Mouse (Mus musculus): ENCODE results near the gene Mvb12b. TPM values are rescaled to one million over a fixed set of nuclear protein-coding genes. Genes with fewer than 3 reads are reported as not detected.

Mvb12b gene
- polyA plus RNA-seq, 1 experiment from 2014 or later = 19.0 TPM

- peak overlapping the region; percentile 33; the same call in 1 of the 2 replicates for H3K27ac ChIP-seq (replicated peaks)
- no peak for DNase-seq (ENCODE audit: low spot score)
- H3K36me3 ChIP-seq = no peaks in the 10 kb centered on the region
- H3K27me3 ChIP-seq (ENCODE audit: low read depth, poor library complexity, severe bottlenecking) = peaks cover 79% of the 10 kb centered on the region
- 41% methylated on average over 5 of the region's 5 CpGs for WGBS
- H3K9me3 ChIP-seq (replicated peaks) = no peaks in the 10 kb centered on the region
- no peak overlapping the region for H3K4me3 ChIP-seq
- H3K4me1 ChIP-seq = peaks cover 66% of the 10 kb centered on the region
Measured at GRCm38 (mm10) chr2:33703286-33703685, 184.5 kb downstream of the Mvb12b start.

- Histone ChIP-seq H3K4me3 (no peak overlapping the region), H3K36me3 (no peaks in the 10 kb centered on the region), H3K9me3 (replicated peaks) (no peaks in the 10 kb centered on the region), H3K4me1 (peaks cover 61% of the 10 kb centered on the region), H3K27ac (replicated peaks) (peak overlapping the region; percentile 33), H3K27me3 (ENCODE audit: low read depth, poor library complexity, severe bottlenecking) (peaks cover 73% of the 10 kb centered on the region)
- 64% methylated on average over 5 of the region's 5 CpGs for WGBS
- DNase-seq (ENCODE audit: low spot score) = no peak
Measured at GRCm38 (mm10) chr2:33702705-33703104, 185.0 kb downstream of the Mvb12b start.

GRCm38 (mm10) chr2:33701446-33701815 lies 186.3 kb downstream of the Mvb12b start:
- H3K27me3 ChIP-seq (ENCODE audit: low read depth, poor library complexity, severe bottlenecking) = peaks cover 62% of the 10 kb centered on the region
- H3K27ac ChIP-seq (replicated peaks) = peak overlapping the region; percentile 30; the same call in 1 of the 2 replicates
- 77% methylated on average over 7 of the region's 7 CpGs for WGBS
- H3K4me3 ChIP-seq = no peak overlapping the region
- H3K4me1 ChIP-seq = peaks cover 48% of the 10 kb centered on the region
- H3K9me3 ChIP-seq (replicated peaks) = peaks cover 9% of the 10 kb centered on the region
- no peak for DNase-seq (ENCODE audit: low spot score)
- H3K36me3 ChIP-seq = no peaks in the 10 kb centered on the region

GRCm38 (mm10) chr2:33700581-33701445 lies 186.9 kb downstream of the Mvb12b start:
- peaks cover 56% of the 10 kb centered on the region for H3K27me3 ChIP-seq (ENCODE audit: low read depth, poor library complexity, severe bottlenecking)
- no peak for DNase-seq (ENCODE audit: low spot score)
- no peak overlapping the region for H3K4me3 ChIP-seq
- H3K27ac ChIP-seq (replicated peaks) = 0 out of 2 replicates have a peak overlapping the region, but pooled peaks have one; percentile 14
- WGBS = 52% methylated on average over 15 of the region's 15 CpGs
- no peaks in the 10 kb centered on the region for H3K36me3 ChIP-seq
- H3K9me3 ChIP-seq (replicated peaks) = peaks cover 9% of the 10 kb centered on the region
- peaks cover 42% of the 10 kb centered on the region for H3K4me1 ChIP-seq

GRCm38 (mm10) chr2:33698898-33699297 lies 188.8 kb downstream of the Mvb12b start:
- Histone ChIP-seq H3K4me1 (peaks cover 37% of the 10 kb centered on the region), H3K27me3 (ENCODE audit: low read depth, poor library complexity, severe bottlenecking) (peaks cover 37% of the 10 kb centered on the region), H3K36me3 (no peaks in the 10 kb centered on the region), H3K27ac (replicated peaks) (no peak overlapping the region), H3K9me3 (replicated peaks) (peaks cover 9% of the 10 kb centered on the region), H3K4me3 (no peak overlapping the region)
- DNase-seq (ENCODE audit: low spot score) = no peak
- 64% methylated on average over 3 of the region's 3 CpGs for WGBS

- no peak overlapping the region for H3K27ac ChIP-seq (replicated peaks)
- H3K36me3 ChIP-seq = no peaks in the 10 kb centered on the region
- H3K9me3 ChIP-seq (replicated peaks) = peaks cover 9% of the 10 kb centered on the region
- peaks cover 20% of the 10 kb centered on the region for H3K27me3 ChIP-seq (ENCODE audit: low read depth, poor library complexity, severe bottlenecking)
- DNase-seq (ENCODE audit: low spot score) = no peak
- H3K4me3 ChIP-seq = no peak overlapping the region
- WGBS = 63% methylated on average over 3 of the region's 3 CpGs
- peaks cover 13% of the 10 kb centered on the region for H3K4me1 ChIP-seq
Measured at GRCm38 (mm10) chr2:33696428-33696827, 191.3 kb downstream of the Mvb12b start.

- Histone ChIP-seq H3K4me1 (peaks cover 15% of the 10 kb centered on the region), H3K9me3 (replicated peaks) (peaks cover 9% of the 10 kb centered on the region), H3K36me3 (no peaks in the 10 kb centered on the region), H3K4me3 (no peak overlapping the region), H3K27me3 (ENCODE audit: low read depth, poor library complexity, severe bottlenecking) (peaks cover 30% of the 10 kb centered on the region), H3K27ac (replicated peaks) (no peak overlapping the region)
- WGBS = 80% methylated on average over 3 of the region's 3 CpGs
- DNase-seq (ENCODE audit: low spot score) = no peak
Measured at GRCm38 (mm10) chr2:33693931-33694330, 193.8 kb downstream of the Mvb12b start.

GRCm38 (mm10) chr2:33689880-33690462 lies 197.8 kb downstream of the Mvb12b start:
- WGBS = 32% methylated on average over 9 of the region's 9 CpGs
- Histone ChIP-seq H3K27me3 (ENCODE audit: low read depth, poor library complexity, severe bottlenecking) (peaks cover 42% of the 10 kb centered on the region), H3K9me3 (replicated peaks) (peaks cover 4% of the 10 kb centered on the region; the same call in 1 of the 2 replicates), H3K36me3 (no peaks in the 10 kb centered on the region), H3K4me1 (peaks cover 15% of the 10 kb centered on the region), H3K4me3 (no peak overlapping the region), H3K27ac (replicated peaks) (peak overlapping the region; percentile 76)
- DNase-seq (ENCODE audit: low spot score) = peak; percentile 72

- no peaks in the 10 kb centered on the region for H3K36me3 ChIP-seq
- peak overlapping the region; percentile 76 for H3K27ac ChIP-seq (replicated peaks)
- peaks cover 48% of the 10 kb centered on the region for H3K27me3 ChIP-seq (ENCODE audit: low read depth, poor library complexity, severe bottlenecking)
- WGBS = 32% methylated on average over 23 of the region's 23 CpGs
- no peak overlapping the region for H3K4me3 ChIP-seq
- H3K9me3 ChIP-seq (replicated peaks) = peaks cover 4% of the 10 kb centered on the region; the same call in 1 of the 2 replicates
- peaks cover 16% of the 10 kb centered on the region for H3K4me1 ChIP-seq
- DNase-seq (ENCODE audit: low spot score) = no peak
Measured at GRCm38 (mm10) chr2:33689155-33689879, 198.4 kb downstream of the Mvb12b start.

- peak overlapping the region; percentile 72 for H3K27ac ChIP-seq (replicated peaks)
- peaks cover 4% of the 10 kb centered on the region; the same call in 1 of the 2 replicates for H3K9me3 ChIP-seq (replicated peaks)
- DNase-seq (ENCODE audit: low spot score) = no peak
- H3K27me3 ChIP-seq (ENCODE audit: low read depth, poor library complexity, severe bottlenecking) = peaks cover 46% of the 10 kb centered on the region
- no peak overlapping the region for H3K4me3 ChIP-seq
- H3K4me1 ChIP-seq = peaks cover 20% of the 10 kb centered on the region
- 69% methylated on average over 4 of the region's 4 CpGs for WGBS
- no peaks in the 10 kb centered on the region for H3K36me3 ChIP-seq
Measured at GRCm38 (mm10) chr2:33683594-33683993, 204.2 kb downstream of the Mvb12b start.

- no peak for DNase-seq (ENCODE audit: low spot score)
- Histone ChIP-seq H3K27me3 (ENCODE audit: low read depth, poor library complexity, severe bottlenecking) (peaks cover 41% of the 10 kb centered on the region), H3K27ac (replicated peaks) (peak overlapping the region; percentile 72), H3K4me1 (peaks cover 20% of the 10 kb centered on the region), H3K4me3 (no peak overlapping the region), H3K36me3 (no peaks in the 10 kb centered on the region), H3K9me3 (replicated peaks) (peaks cover 4% of the 10 kb centered on the region; the same call in 1 of the 2 replicates)
- WGBS = 53% methylated on average over 6 of the region's 6 CpGs
Measured at GRCm38 (mm10) chr2:33683095-33683494, 204.7 kb downstream of the Mvb12b start.

GRCm38 (mm10) chr2:33682219-33682618 lies 205.5 kb downstream of the Mvb12b start:
- H3K36me3 ChIP-seq = no peaks in the 10 kb centered on the region
- no peak overlapping the region for H3K27ac ChIP-seq (replicated peaks)
- H3K9me3 ChIP-seq (replicated peaks) = peaks cover 2% of the 10 kb centered on the region; the same call in 1 of the 2 replicates
- H3K4me1 ChIP-seq = peaks cover 25% of the 10 kb centered on the region
- peaks cover 40% of the 10 kb centered on the region for H3K27me3 ChIP-seq (ENCODE audit: low read depth, poor library complexity, severe bottlenecking)
- H3K4me3 ChIP-seq = no peak overlapping the region
- 16% methylated on average over 4 of the region's 4 CpGs for WGBS
- DNase-seq (ENCODE audit: low spot score) = peak; percentile 59

All from midbrain, embryonic 10.5 days (tissue).